Mouse (Mus musculus): ENCODE measurements around the gene Pibf1.

Gene Pibf1

GRCm38 (mm10) chr14:99274056-99274455 is 174.8 kb downstream of the Pibf1 start:
- no peak for DNase-seq

GRCm38 (mm10) chr14:99275827-99276226 is 176.6 kb downstream of the Pibf1 start:
- no peak for DNase-seq

GRCm38 (mm10) chr14:99278312-99278711 is 179.1 kb downstream of the Pibf1 start:
- no peak for DNase-seq

- DNase-seq: peak; percentile 15 to 51
Observed at GRCm38 (mm10) chr14:99278763-99279486, 179.7 kb downstream of the Pibf1 start.

DNA sequence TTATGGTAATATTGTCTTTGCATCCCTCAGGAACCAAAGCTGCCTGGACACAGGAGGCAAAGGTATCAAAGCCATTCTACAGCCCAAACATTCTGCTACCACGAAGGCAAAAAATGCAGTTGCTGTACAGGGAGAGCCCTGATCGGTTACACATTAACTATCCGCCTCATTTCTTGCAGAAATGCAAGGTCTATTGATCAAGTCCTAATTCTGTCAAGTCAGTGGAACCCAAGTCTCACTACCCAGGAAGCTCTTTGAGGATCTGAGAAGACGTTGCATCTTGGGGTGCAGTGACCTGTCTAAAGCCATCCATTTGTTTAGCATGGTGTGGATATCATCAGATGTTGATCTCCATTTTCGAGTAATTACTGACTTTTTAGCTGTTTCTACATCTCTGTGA is 181.2 kb downstream of the Pibf1 start:
- no peak for DNase-seq

DNA sequence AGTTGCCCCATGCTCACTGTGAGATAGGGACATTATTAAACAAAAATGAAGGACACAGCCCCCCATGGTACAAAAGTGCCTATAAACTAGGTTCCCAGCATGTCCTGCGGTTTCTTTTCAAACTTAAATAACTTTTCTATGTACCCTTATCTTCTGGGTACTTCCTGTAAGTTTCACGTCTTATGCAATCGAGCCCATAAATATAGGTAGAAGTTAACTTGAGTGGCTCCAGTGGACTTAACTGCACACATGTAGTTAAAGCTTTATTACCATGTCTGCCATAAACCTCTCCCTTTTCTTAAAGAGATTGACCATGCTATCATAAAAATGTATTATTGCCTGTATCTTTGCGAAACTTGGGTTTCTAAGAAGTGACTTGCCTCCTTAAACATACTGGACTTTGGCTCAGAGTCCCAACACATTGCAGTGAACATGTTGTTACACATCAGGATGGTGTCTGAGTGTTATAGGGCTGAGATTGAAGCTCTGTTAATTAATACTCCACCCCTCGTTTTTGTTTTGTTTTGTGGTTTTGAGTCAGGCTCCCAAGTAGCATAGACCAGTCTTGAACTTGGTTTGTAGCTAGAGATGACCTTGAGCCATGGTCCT is 181.7 kb downstream of the Pibf1 start:
- DNase-seq: no peak

- DNase-seq: no peak
Observed at GRCm38 (mm10) chr14:99285486-99285885, 186.3 kb downstream of the Pibf1 start.

GRCm38 (mm10) chr14:99292176-99292575 is 193.0 kb downstream of the Pibf1 start:
- no peak for DNase-seq

GRCm38 (mm10) chr14:99294424-99294823 is 195.2 kb downstream of the Pibf1 start:
- DNase-seq: no peak

- DNase-seq: no peak
Observed at GRCm38 (mm10) chr14:99295606-99296341, 196.6 kb downstream of the Pibf1 start.

DNA sequence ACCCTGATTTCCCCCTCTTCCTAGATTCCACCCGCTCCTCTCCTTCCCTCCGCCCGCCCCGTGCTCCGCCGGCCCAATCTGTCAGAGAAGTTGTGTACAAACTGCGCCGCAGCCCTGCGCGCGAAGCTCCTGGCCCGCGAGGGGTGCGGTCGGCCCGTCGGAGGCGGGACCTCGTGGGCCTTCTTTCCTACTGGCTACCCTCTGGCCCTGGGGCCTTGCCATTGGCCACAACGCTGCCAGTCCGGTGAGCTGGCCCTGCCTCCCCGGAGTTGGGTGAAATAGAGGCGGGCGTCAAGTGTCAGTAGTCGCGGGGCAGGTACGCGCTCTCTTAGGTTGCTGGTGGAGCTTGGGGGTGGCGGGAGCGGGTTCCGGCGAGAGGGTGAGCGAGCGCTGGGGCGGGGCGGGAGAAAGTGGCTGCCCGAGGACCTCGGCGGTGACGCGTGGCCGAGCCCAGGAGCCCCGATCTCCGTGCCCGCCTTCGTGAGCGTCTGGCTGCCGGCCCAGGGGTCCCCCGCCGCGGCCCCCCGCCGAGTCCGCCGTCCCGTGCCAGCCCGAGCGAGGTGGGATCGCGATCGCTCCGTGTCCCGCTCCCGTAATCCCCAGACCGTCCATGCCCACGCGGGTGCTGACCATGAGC is 199.3 kb downstream of the Pibf1 start, which contains the start of gene Klf5:
Gene Klf5, plus strand, starts transcription at position 307 of the 637 bp plus-strand sequence.
- peak; percentile 93 to 95 for DNase-seq

GRCm38 (mm10) chr14:99299022-99299481 is 199.8 kb downstream of the Pibf1 start:
- DNase-seq: peak; percentile 62 to 72

DNA sequence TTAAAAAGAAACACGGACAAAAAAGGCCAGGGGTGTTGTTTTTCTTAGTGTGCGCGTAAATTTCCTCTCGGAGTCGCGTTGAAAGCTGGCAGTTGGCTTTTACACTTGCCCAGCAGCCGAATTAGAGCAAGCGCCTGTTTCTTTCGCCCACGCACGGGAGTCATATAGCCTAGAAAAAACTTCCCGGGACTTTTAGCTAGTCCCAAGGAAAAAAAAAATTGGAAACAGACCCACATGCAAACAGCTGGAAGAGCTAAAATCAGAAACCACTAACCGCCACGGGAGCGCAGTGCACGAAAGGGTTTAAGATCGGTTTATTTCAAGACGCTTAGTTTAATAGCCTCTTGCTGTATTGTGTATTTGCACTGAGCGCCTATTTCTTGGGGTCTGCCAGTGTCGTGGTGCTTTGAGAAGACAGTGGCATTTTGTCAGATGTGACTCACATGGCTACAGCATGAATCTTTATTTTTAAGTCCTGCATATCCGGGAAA is 200.5 kb downstream of the Pibf1 start:
- DNase-seq: peak in 1 of 2 experiments; percentile 6

- DNase-seq: no peak
Observed at GRCm38 (mm10) chr14:99301472-99301871, 202.2 kb downstream of the Pibf1 start.

Measured in cerebellum, postnatal 14 days (tissue).